Mouse (Mus musculus) neural tube, embryonic 15.5 days (tissue): Measurements from ENCODE around the gene Ndufb8. TPM values are rescaled to one million over a fixed set of nuclear protein-coding genes. Genes with fewer than 3 reads are reported as not detected.

Experiments
- ATAC-seq: fragments of 200-750 bp; cut with Nextera tagmentation; 2 replicates; pipeline ENCODE4 v1.8.0; 2017; ENCODE audit warnings: mild to moderate bottlenecking, moderate TSS enrichment, moderate library complexity; ENCODE audit not compliant: low FRiP score
- H3K27ac ChIP-seq: fragments of 300-500 bp; sonication (generic); replicated peaks from 2 replicates; pipeline ENCODE4 v1.5.1; 2015; ENCODE audit warnings: mild to moderate bottlenecking, inconsistent platforms
- H3K27me3 ChIP-seq: fragments of 300-500 bp; sonication (generic); replicated peaks from 2 replicates; pipeline ENCODE4 v1.6.1; 2015; ENCODE audit warnings: inconsistent platforms
- H3K36me3 ChIP-seq: fragments of 300-500 bp; sonication (generic); 2 replicates; pipeline ENCODE4 v1.6.1; 2015; ENCODE audit warnings: inconsistent platforms
- H3K4me1 ChIP-seq: fragments of 300-500 bp; sonication (generic); 2 replicates; pipeline ENCODE4 v1.6.1; 2015; ENCODE audit warnings: inconsistent platforms
- H3K4me2 ChIP-seq: fragments of 300-500 bp; sonication (generic); 2 replicates; pipeline ENCODE4 v1.6.1; 2015; ENCODE audit warnings: inconsistent platforms, mild to moderate bottlenecking, moderate library complexity
- H3K4me3 ChIP-seq: fragments of 300-500 bp; sonication (generic); replicated peaks from 2 replicates; pipeline ENCODE4 v1.5.1; 2015; ENCODE audit warnings: mild to moderate bottlenecking, inconsistent platforms
- H3K9ac ChIP-seq: fragments of 300-500 bp; sonication (generic); replicated peaks from 2 replicates; pipeline ENCODE4 v1.6.1; 2015; ENCODE audit warnings: mild to moderate bottlenecking, inconsistent platforms
- H3K9me3 ChIP-seq: fragments of 300-500 bp; sonication (generic); replicated peaks from 2 replicates; pipeline ENCODE4 v1.6.1; 2016; ENCODE audit warnings: inconsistent platforms
- WGBS: fragments of 180-500 bp; shearing (Covaris S2); methylation state at CpG from one replicate; pipeline ENCODE4 v1.1.7; 2015; ENCODE audit warnings: mixed read lengths; 5-methylcytosine and 5-hydroxymethylcytosine counted together
- polyA plus RNA-seq: library from polyadenylated mRNA; unstranded; fragments of >200 nt; fragmentation: Nextera tagmentation; extraction: Ambion mirVana; gene quantifications from 2 replicates; pipeline ENCODE4 v1.2.1, GENCODE M21; 2015

Ndufb8 gene
- polyA plus RNA-seq, 1 experiment from 2014 or later: 813 TPM

DNA sequence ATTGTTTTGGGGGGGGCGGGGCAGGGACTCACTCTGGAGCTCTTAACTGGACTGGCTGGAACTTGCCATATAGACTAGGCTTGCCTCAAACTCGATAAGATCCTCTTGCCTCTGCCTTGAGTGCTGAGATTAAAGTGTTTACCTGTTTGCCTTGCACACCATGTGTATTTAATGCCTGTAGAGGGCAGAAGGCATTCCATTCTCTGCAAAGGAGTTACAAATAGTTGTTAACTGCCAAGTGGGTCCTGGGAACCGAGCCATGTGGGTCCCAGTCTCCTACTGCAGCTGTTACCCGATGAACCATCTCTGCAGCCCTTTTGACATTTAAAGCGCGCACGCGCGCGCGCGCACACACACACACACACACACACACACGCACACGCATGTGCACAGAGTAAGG, 8.8 kb upstream of the Ndufb8 start:
- H3K27ac ChIP-seq: no peak overlapping the region
- peaks cover 29% of the 10 kb centered on the region for H3K4me1 ChIP-seq
- peak overlapping the region; percentile 79 for H3K4me2 ChIP-seq
- no peak overlapping the region for H3K9ac ChIP-seq
- H3K36me3 ChIP-seq: peaks cover 34% of the 10 kb centered on the region
- H3K4me3 ChIP-seq: peak overlapping the region; percentile 83; the same call in 1 of the 2 replicates
- H3K9me3 ChIP-seq: no peaks in the 10 kb centered on the region
- H3K27me3 ChIP-seq: no peaks in the 10 kb centered on the region; the same call in 1 of the 2 replicates
- WGBS: 91% methylated on average over 14 of the region's 14 CpGs
- ATAC-seq: no peak

DNA sequence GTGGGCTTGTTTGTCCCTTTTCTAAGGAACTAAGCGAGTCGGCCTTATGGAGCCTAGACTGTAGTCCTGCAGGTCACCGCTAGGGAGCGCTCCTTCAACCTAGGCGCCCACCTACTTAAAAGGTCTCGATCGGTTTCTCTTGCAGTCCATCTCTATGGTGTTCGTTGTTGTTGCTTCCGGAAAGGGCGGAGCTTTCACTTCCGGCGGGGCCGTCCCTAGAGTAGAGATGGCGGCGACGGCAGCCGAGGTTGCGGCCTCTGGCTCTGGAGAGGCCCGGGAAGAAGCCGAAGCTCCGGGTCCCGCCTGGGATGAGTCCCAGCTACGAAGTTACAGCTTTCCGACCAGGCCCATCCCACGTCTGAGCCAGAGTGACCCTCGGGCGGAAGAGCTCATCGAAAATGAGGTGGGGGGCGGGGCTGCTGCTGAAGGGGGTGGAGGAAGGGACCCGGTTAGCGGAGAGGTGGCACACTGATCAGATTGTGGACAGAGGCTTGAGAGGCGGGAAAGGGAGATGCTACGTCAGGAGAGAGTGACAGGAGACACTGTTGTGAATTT, 7.5 kb upstream of the Ndufb8 start, which contains the start of gene Hif1an:
Gene Hif1an, plus strand, starts transcription at position 199 of the 555 bp plus-strand sequence.
- under 1% methylated on average over 33 of the region's 33 CpGs for WGBS
- peak; percentile 97 for ATAC-seq

DNA sequence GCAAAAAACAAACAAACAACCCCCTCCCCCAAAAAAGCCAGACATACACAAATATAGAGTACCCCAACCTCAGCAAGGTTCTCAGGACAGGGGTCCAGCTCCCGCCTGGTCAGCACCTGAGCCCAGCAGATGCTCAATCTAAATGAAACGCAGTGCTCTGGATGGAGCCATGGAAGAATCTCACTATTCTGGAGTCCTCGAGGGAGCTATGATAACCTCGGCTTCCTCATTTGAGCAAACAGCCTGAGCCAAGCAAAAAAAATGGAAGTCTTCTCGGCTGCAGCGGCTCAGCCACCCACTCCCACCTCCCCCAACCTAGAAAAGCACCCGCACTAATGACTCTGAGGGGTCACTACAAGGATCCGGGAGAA, 765 bp downstream of the Ndufb8 start:
- Histone ChIP-seq H3K4me1 (peaks cover 26% of the 10 kb centered on the region), H3K36me3 (peaks cover 38% of the 10 kb centered on the region), H3K9ac (peak overlapping the region; percentile 96), H3K9me3 (no peaks in the 10 kb centered on the region), H3K4me2 (peak overlapping the region; percentile 85), H3K27me3 (0 out of 2 replicates have a peak, but pooled peaks cover 8% of the 10 kb centered on the region), H3K27ac (peak overlapping the region; percentile 86), H3K4me3 (peak overlapping the region; percentile 91)
- 3% methylated on average over 8 of the region's 8 CpGs for WGBS
- peak; percentile 32; the same call in 1 of the 2 replicates for ATAC-seq

More for the DNA sequence above, 7.5 kb upstream of the Ndufb8 start, which contains the start of gene Hif1an:
- Histone ChIP-seq H3K4me2 (peak within 1 kb of the TSS; percentile 79), H3K27ac (peak within 1 kb of the TSS; percentile 83), H3K9me3 (no peaks in the 10 kb centered on the region), H3K9ac (peak within 1 kb of the TSS; percentile 78), H3K4me3 (peak within 1 kb of the TSS; percentile 83), H3K4me1 (peaks cover 29% of the 10 kb centered on the region), H3K36me3 (peaks cover 22% of the 10 kb centered on the region), H3K27me3 (peaks cover 8% of the 10 kb centered on the region; the same call in 1 of the 2 replicates)

DNA sequence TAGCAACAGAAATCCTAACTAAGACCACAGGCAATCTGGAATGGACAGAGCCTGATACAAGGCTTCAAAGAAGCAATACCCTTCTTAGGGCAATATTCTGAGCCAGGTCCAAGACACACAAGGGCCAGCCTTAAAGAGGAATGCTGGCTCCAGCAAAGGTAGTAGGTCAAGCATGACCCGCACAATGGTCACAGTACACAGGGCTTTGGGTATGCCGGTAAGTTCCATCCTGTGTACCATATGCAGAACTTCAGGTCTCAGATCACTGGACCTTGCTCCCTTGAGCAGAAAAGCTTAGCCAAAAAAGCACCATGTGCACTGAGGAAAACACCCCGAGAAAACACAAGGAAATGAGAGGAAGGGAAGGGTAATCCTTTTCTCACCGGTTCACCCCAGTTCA, 2.0 kb downstream of the Ndufb8 start:
- peaks cover 26% of the 10 kb centered on the region for H3K4me1 ChIP-seq
- 0 out of 2 replicates have a peak, but pooled peaks cover 4% of the 10 kb centered on the region for H3K27me3 ChIP-seq
- H3K4me2 ChIP-seq: peak overlapping the region; percentile 85
- H3K36me3 ChIP-seq: peaks cover 49% of the 10 kb centered on the region
- WGBS: 96% methylated on average over 4 of the region's 4 CpGs
- no peak for ATAC-seq
- no peaks in the 10 kb centered on the region for H3K9me3 ChIP-seq
- 0 out of 2 replicates have a peak overlapping the region, but pooled peaks have one; percentile 96 for H3K9ac ChIP-seq
- H3K4me3 ChIP-seq: no peak overlapping the region
- no peak overlapping the region for H3K27ac ChIP-seq

DNA sequence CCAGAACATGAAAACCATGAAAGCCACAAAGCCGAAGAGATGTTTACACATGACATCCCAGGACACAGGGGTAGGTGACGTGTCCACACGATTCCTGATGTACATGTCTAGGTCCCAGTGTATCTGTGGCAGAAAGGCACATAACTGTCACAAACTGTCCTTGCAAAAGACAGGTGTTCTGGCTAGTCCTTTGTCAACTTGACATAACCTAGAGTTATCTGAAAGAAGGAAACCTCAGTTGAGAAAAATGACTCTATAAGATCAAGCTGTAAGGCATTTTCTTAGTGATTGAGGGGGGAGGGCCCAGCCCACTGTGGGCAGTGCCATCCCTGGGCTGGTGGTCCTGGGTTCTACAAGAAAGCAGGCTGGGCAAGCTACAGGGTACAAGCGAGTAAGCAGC, 2.5 kb downstream of the Ndufb8 start, which contains the start of gene Gm20538:
Gene Gm20538, minus strand, starts transcription at position 101 of the 400 bp plus-strand sequence.
- WGBS: 99% methylated on average over 4 of the region's 4 CpGs
- H3K27me3 ChIP-seq: no peaks in the 10 kb centered on the region
- H3K9me3 ChIP-seq: no peaks in the 10 kb centered on the region
- no peak within 1 kb of the TSS for H3K27ac ChIP-seq
- no peak within 1 kb of the TSS for H3K4me3 ChIP-seq
- H3K4me2 ChIP-seq: peak within 1 kb of the TSS; percentile 85
- peaks cover 26% of the 10 kb centered on the region for H3K4me1 ChIP-seq
- 0 out of 2 replicates have a peak within 1 kb of the TSS, but pooled peaks have one; percentile 96 for H3K9ac ChIP-seq
- H3K36me3 ChIP-seq: peaks cover 54% of the 10 kb centered on the region
- ATAC-seq: no peak

DNA sequence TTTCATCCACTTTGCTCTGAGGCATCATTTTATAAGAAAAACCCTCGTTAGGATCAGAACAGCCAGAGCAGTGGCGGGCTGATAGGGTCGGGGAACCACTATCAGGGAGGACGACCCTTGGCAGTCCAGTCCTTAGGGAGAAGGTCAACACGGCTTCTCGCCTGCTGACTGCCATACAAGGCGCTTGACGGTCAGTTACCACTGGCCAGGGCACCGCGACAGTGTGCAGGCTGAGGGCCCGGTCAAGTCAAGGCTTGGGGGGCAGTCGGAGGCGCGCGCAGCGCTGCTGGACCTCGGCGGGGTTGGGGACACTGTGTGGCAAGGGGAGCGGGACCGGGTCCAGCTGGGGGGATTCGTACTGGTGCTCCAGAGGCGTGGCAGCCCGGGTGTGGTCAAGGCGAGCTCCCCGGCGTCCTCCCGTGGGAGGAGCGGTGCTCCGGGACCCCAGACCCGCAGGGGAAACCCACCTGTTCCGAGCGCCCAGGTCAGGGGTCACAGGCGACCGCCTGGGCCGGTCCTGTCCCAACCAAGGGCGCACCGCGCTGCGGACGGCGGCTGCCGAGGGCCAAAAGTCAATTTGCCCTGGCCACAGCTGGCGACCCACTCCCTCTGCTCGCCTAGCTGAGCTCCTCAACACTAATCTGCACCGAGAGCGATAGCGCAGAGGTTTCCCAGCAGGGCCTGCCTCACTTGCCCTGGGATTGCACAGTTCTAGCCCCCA, 9.8 kb downstream of the Ndufb8 start, which contains the start of gene Sec31b:
Gene Sec31b, minus strand, starts transcription at position 544 of the 721 bp plus-strand sequence.
- peak; percentile 28; the same call in 1 of the 2 replicates for ATAC-seq
- H3K9ac ChIP-seq: peak within 1 kb of the TSS; percentile 38
- peak within 1 kb of the TSS; percentile 74 for H3K4me2 ChIP-seq
- peak within 1 kb of the TSS; percentile 46 for H3K4me3 ChIP-seq
- peaks cover 27% of the 10 kb centered on the region for H3K36me3 ChIP-seq
- peaks cover 11% of the 10 kb centered on the region for H3K4me1 ChIP-seq
- 0 out of 2 replicates have a peak, but pooled peaks cover 4% of the 10 kb centered on the region for H3K27me3 ChIP-seq
- no peak within 1 kb of the TSS for H3K27ac ChIP-seq
- H3K9me3 ChIP-seq: 0 out of 2 replicates have a peak, but pooled peaks cover 4% of the 10 kb centered on the region
- WGBS: 1% methylated on average over 47 of the region's 47 CpGs

DNA sequence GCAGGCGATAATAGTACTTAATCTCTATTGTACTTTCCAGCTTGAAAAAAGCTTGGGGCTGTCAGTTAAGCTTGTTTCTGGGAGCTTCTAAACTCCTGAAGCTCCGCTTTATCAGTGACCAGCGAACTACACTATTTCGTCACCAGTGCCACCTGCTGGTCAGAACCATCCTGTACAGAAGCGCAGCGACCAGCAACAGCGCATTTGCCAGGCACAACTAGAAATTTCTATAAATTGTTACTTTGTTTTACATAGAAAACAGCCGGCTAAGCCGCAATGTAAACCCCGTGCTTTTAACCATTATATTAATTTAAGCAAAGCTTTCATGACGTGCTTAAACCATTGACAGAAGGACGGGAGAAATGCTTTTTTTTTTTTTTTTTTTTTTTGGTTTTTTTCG, 10.5 kb downstream of the Ndufb8 start:
- Histone ChIP-seq H3K9me3 (0 out of 2 replicates have a peak, but pooled peaks cover 4% of the 10 kb centered on the region), H3K4me2 (peak overlapping the region; percentile 74), H3K9ac (no peak overlapping the region), H3K4me3 (peak overlapping the region; percentile 46; the same call in 1 of the 2 replicates), H3K36me3 (peaks cover 20% of the 10 kb centered on the region), H3K4me1 (peaks cover 11% of the 10 kb centered on the region), H3K27ac (no peak overlapping the region), H3K27me3 (0 out of 2 replicates have a peak, but pooled peaks cover 4% of the 10 kb centered on the region)
- ATAC-seq: peak; percentile 65; the same call in 1 of the 2 replicates
- WGBS: 4% methylated on average over 13 of the region's 13 CpGs

DNA sequence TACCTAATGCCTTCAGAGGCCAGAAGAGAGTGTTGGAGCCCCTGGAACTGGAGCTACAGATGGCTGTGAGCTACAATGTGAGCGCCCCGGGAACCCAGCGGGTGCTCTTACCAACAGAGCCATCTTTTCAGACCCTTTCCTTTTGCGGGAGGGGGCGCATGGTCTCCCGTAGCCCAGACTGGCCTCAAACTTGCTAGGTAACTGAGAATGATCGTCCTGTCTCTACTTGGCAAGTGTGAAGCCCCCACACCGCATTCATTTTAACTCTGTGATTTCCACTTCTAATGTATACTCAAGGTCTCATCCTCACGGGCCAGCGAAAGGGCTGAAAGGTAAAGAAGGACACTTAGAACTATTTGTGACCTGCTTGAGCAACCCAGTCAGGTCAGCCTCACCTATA, 10.9 kb downstream of the Ndufb8 start:
- 60% methylated on average over 10 of the region's 10 CpGs for whole genome bisulfite sequencing
- Histone ChIP-seq H3K4me1 (peaks cover 11% of the 10 kb centered on the region), H3K36me3 (peaks cover 16% of the 10 kb centered on the region), H3K4me3 (no peak overlapping the region), H3K4me2 (peak overlapping the region; percentile 74; the same call in 1 of the 2 replicates), H3K9me3 (0 out of 2 replicates have a peak, but pooled peaks cover 4% of the 10 kb centered on the region), H3K27me3 (0 out of 2 replicates have a peak, but pooled peaks cover 4% of the 10 kb centered on the region), H3K9ac (no peak overlapping the region), H3K27ac (no peak overlapping the region)
- no peak for ATAC-seq

DNA sequence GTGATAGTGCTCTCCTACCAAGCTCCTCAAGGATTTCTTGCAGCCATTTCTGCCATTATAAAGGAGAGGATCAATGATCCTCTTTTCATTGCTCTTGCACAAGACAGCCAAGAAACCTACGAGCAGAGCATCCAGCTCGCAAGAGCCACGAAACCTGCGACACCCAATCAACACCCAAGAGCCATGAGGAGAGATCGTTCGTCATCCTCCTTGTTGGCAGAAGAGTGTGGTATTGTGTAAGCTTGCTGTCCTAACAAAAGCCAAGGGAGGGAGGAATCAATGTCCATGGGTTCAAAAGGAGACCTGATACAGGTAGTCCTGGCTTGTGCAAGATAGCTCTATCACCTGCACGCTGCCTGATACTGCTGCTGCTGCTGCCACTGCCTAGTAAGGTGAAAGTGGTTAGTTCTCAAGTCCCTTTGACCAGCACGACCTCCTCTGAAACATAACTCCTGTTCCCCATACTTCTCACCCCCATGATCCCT, 12.5 kb downstream of the Ndufb8 start:
- H3K9me3 ChIP-seq: 0 out of 2 replicates have a peak, but pooled peaks cover 4% of the 10 kb centered on the region
- no peak overlapping the region for H3K9ac ChIP-seq
- no peak for ATAC-seq
- 92% methylated on average over 8 of the region's 8 CpGs for WGBS
- peaks cover 11% of the 10 kb centered on the region for H3K4me1 ChIP-seq
- no peak overlapping the region for H3K4me2 ChIP-seq
- peaks cover under 1% of the 10 kb centered on the region; the same call in 1 of the 2 replicates for H3K36me3 ChIP-seq
- no peak overlapping the region for H3K27ac ChIP-seq
- H3K27me3 ChIP-seq: 0 out of 2 replicates have a peak, but pooled peaks cover 4% of the 10 kb centered on the region
- H3K4me3 ChIP-seq: no peak overlapping the region

DNA sequence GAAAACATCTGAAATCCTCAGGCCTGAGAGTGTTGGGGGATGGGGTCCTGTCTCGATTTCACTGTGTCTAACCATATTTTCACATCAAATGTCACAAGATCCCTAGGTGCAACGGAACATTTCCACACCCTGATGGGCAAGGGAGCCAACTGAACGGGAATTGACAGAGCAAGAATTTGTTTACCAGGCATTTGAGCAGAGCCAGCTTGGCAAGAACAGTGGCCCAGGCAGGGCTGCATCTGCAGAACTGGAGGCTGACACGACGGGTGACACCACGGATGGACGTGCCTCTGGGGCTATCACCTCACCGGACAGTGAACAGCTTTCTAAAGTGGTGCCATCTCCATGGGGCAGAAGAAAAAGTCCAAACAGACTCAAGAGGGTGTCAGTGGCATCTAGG, 17.8 kb downstream of the Ndufb8 start:
- no peak for ATAC-seq
- H3K27ac ChIP-seq: no peak overlapping the region
- 0 out of 2 replicates have a peak, but pooled peaks cover 4% of the 10 kb centered on the region for H3K9me3 ChIP-seq
- H3K27me3 ChIP-seq: no peaks in the 10 kb centered on the region
- H3K9ac ChIP-seq: no peak overlapping the region
- H3K4me3 ChIP-seq: no peak overlapping the region
- H3K4me1 ChIP-seq: no peaks in the 10 kb centered on the region
- no peak overlapping the region for H3K4me2 ChIP-seq
- H3K36me3 ChIP-seq: no peaks in the 10 kb centered on the region
- WGBS: 83% methylated on average over 8 of the region's 8 CpGs

DNA sequence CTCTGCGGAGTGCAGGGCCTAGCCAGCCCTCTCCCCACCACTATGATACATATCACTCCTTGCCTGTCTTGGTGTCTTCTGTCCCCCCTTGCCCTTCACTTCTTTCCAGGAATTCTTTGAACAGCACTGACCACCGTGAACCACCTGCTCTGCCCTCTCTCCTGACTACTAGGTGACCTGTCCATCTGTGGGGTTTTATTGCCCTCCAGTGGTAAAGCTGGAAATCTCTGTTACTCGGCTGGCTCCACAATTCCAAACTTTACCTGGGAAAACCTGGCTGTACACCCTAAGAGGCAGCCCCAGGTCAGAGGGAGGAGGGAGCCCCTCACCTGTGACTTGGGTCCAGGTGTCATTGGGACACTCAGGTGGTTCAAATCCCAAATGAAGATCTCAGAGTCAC, 19.9 kb downstream of the Ndufb8 start:
- Histone ChIP-seq H3K27me3 (no peaks in the 10 kb centered on the region), H3K4me2 (no peak overlapping the region), H3K27ac (no peak overlapping the region), H3K4me3 (no peak overlapping the region), H3K9ac (no peak overlapping the region), H3K4me1 (no peaks in the 10 kb centered on the region), H3K36me3 (no peaks in the 10 kb centered on the region), H3K9me3 (no peaks in the 10 kb centered on the region)
- 30% methylated on average over 3 of the region's 3 CpGs for WGBS
- no peak for ATAC-seq
